Mouse (Mus musculus) adrenal gland, postnatal 36 days (tissue): ENCODE measurements at regions not wholly inside any gene's neighbourhood (a gene's known extent, or its start where the extent isn't known, plus 50 kb on each side); places are given as distances from the start of the nearest gene placed in this dataset.
"Not testable (repeated sequence)": the region's sequence is repeated elsewhere in the genome, so short reads cannot be mapped to it uniquely, and the experiment has no call there.

Source experiments
- DNase-seq, 2 experiments: peaks; one replicate each; pipeline ENCODE4 v3.0.0; 2021; ENCODE audit warnings: mixed read lengths in 1 of 2

- no peak for DNase-seq
Measured at GRCm38 (mm10) chr17:66206074-66206473, 82.8 kb downstream of the Ddx11 start.

GRCm38 (mm10) chr17:66207653-66208497 is 84.6 kb downstream of the Ddx11 start:
- DNase-seq = not testable (repeated sequence)

DNA sequence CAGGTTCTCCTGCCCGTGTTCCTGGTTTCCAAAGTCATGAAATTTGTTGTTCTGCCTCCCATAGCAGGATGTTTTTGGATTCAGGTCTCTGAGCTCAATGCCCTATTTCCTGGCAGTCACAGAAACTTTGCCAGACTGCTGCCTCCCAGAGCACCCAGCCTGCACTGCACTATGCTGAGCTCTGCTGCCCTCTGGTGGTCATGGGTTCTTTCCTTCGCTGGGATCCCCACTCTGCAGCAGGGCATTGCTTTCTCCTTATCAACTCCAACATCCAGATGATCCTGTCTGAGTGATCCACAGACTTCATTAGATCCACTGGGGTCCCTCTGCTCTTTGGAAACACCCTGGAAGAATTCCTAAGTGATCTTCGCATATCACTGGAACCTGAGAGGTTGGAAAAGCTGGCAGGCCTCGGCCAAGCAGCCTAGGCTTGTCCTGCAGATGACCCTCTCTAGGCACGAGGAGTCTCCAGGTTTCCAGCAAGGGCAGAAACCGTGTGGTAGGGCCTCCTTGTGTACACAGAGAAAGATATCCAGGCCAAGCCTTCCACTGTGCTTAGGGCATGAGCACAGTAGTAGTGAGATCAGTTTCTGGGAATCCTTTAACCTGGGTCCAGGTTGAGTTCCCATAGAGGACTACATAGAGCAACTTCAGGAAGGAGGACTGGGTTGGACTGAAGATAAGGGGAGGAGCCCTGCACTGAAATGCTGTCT is 85.6 kb downstream of the Ddx11 start:
- DNase-seq = not testable (repeated sequence)

DNA sequence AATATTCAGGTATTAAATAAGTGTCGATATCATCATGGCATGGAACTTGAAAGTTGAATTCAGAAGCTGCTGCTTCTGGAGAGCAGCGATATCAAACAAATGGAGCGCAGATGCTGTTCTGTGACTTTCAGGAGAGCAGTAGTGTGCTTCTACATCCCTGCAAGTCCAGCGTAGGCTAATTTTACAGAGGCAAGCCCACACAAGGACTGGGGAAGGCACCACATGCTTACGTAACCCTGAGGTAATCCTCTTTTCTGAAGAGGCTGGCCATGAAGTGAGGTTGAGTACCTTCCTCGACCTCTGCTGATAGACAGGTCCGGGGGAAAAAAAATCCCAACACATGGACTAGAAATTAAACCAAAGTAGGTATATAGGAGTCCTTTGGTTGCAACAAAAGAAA is 88.2 kb downstream of the Ddx11 start:
- DNase-seq = no peak

- DNase-seq = no peak
Measured at GRCm38 (mm10) chr17:66212616-66213015, 89.3 kb downstream of the Ddx11 start.

GRCm38 (mm10) chr17:66218321-66218720 is 95.0 kb downstream of the Ddx11 start:
- DNase-seq = no peak

- DNase-seq = no peak
Measured at GRCm38 (mm10) chr17:66219669-66220435, 96.5 kb downstream of the Ddx11 start.

DNA sequence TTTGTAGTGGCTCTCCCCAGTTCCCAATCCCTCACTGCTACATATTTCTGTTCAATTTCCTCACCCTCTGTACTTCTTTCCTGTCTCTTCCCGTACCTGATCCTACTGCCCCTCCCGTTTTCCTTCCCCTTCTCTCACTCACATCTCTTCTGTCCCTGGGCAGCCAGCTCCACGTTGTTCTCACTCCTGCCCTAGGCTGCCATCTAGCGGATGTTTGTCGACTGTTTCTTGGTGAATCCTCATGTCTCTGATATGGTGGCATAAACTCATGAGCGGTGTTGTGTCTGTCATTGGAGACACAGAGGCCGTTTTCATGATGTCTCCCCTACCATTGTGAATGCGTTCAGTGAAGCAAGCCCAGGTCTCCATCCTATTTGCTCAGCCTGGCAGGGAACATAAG is 97.9 kb downstream of the Ddx11 start:
- DNase-seq = peak; percentile 61 to 72

DNA sequence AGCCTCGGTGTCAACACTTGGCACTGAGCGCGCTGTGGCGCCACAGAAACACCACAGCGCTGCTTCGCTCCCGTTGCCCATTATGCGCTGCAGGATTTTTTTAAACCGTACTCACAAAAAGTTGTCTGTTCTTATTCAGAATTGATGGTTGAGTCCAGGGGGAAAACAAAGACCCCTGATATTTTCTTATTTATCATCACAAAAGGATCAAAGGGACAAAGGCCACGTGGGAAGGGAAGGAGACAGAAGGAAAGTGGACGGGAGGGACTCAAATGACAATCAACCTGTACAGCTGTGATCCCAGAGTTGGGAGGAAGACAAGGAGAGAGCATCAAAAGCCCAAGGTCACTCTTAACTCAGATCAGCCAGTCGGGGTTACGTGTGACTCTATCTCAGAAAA is 100.4 kb downstream of the Ddx11 start:
- DNase-seq = no peak

- DNase-seq = peak in 1 of 2 experiments; percentile 8
Measured at GRCm38 (mm10) chr17:66224241-66224640, 100.9 kb downstream of the Ddx11 start.

DNA sequence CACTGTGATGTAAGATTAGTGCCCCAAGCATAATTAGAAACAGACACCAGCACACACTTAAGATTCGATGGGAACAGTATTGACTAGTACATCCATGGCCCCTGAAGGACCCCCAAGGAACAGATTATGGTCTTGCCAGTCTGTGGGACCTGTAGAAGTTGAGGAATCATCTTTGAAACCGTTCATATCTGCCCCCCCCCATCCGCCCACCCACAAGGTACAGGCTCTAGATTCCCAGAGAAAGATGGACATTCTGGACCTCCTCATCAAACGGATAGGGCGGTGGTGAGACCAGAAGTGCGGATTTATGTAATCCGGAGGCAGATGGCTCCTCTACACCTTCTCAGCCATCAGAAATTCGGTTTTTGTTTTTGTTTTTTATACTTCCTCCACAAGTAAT is 109.1 kb downstream of the Ddx11 start:
- DNase-seq = no peak

GRCm38 (mm10) chr17:66232891-66233421 is 109.6 kb downstream of the Ddx11 start:
- DNase-seq = no peak

- no peak for DNase-seq
Measured at GRCm38 (mm10) chr17:66233451-66233951, 110.2 kb downstream of the Ddx11 start.

- DNase-seq = no peak
Measured at GRCm38 (mm10) chr17:66234432-66234831, 111.1 kb downstream of the Ddx11 start.

GRCm38 (mm10) chr17:66235096-66235805 is 111.9 kb downstream of the Ddx11 start:
- peak; percentile 87 to 88 for DNase-seq

GRCm38 (mm10) chr17:66235806-66236335 is 112.6 kb downstream of the Ddx11 start:
- no peak for DNase-seq

- peak; percentile 58 to 68 for DNase-seq
Measured at GRCm38 (mm10) chr17:66241868-66242622, 118.7 kb downstream of the Ddx11 start.

DNA sequence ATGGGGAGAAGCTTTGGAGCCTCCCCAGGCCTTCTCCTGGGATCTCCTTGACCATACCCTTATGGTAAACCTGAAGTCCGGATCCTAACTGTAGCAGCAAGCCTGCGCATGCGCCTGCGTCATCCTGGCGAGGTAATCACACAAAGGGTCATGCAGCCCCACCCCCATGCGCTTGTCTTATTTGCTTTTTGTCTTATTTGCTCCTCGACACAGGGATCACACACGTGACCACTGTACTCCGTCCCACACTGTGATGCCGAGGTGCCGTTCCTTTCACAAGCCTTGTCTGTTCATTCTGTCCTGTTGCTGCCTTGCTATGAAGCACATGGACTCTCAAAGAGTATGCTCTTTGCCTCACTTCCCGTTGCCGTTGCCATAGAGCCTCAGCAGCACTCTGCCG is 120.9 kb downstream of the Ddx11 start:
- no peak for DNase-seq

DNA sequence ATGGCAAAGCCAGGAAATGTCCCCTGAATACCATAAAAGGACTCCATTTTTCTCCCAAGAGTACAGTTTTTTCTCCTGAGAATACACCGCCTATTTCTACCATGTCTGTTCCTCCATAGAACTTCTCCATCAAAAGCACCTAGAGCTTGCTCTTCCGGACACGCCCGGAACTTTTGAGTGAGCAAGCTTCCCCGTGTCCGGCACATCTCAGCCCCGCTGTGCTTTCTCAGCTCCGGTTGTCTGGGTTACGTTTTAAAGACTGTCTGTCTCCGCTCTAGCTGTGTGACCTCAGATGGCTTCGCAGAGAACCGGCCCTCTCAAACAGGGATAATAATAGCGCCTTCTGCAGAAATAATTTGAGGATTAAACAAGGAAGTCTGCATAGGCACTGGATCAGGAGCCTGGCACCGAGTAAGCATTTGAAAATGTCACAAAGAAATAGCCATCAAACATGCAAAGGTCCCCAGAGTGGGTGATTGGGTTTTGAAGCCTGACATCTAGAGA is 122.8 kb downstream of the Ddx11 start:
- no peak for DNase-seq

DNA sequence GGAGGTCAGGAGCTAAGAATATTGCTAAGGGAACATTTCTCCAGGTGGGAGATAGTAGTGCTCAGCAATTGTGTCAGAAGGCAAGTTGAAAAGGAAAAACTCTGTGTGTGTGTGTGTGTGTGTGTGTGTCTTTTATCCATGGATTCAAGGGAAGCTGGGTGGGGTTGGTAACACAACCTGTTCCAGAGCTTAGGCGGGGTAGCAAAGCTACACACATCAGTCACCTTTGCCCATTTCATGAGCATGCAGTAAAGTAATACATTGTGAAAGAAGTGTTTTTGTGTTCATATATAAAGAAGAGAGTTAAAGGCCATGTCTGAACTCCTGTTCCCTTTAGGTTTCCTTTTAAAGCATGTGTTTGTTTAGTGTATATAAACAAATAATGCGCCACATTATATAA is 128.2 kb downstream of the Ddx11 start:
- DNase-seq = no peak
